19 mouse cellular contexts compared by ENCODE assay signal in genomic region chrX:51592751-51593150, GRCm38 (mm10).
A peak's percentile ranks its signal among the peaks of the same experiment; 100 is the strongest.
DNase-seq lines count a peak whose midpoint lies in the region; ATAC-seq and TF ChIP-seq lines count a peak whose summit lies in the region.
"Had no signal": no experiment of that assay in that cellular context is flagged by ENCODE, and none has a peak within 500 bp of the region (broad histone marks: within the 10 kb centered on the region; RNA-seq: fewer than 3 reads in every experiment).

No protein-coding gene starts in this region.

- H3K27me3 ChIP-seq in forebrain, postnatal 0 days (ENCODE audit: insufficient read depth, low read length) = no peaks in the 10 kb centered on the region
- H3K27me3 ChIP-seq: CH12.LX; hindbrain, embryonic 12.5 days; intestine, embryonic 15.5 days; liver, embryonic 13.5 days had no signal

- H3K27ac ChIP-seq in forebrain, postnatal 0 days (ENCODE audit: low read depth, low read length) = no peak overlapping the region
- H3K27ac ChIP-seq: embryonic facial prominence, embryonic 10.5 days; hindbrain, embryonic 12.5 days; intestine, embryonic 15.5 days; liver, embryonic 13.5 days had no signal

- intact Hi-C loops in left cerebral cortex, postnatal 10 days (cut with DNase I) = no loop called here
- intact Hi-C loops in left cerebral cortex, postnatal 25 days (cut with DNase I) = loop anchor here (2.0 kb wide), 1 partner anchor 58 kb away; no protein-coding TSS in a partner anchor
- intact Hi-C loops in heart, postnatal 14 days (cut with DNase I) = no loop called here

- peak; percentile 76 for ATAC-seq in cerebellum, adult (ENCODE audit: insufficient number of reproducible peaks, low FRiP score, low TSS enrichment)
- ATAC-seq in forebrain, postnatal 0 days = no peak; the same call in 1 of the 2 replicates
- ATAC-seq: intestine, embryonic 15.5 days; midbrain, embryonic 16.5 days had no signal

- no peak overlapping the region for H3K9ac ChIP-seq in forebrain, postnatal 0 days
- H3K9ac ChIP-seq: hindbrain, embryonic 12.5 days; intestine, embryonic 15.5 days; liver, embryonic 13.5 days had no signal

- 86% methylated on average over 1 of the region's 1 CpGs for WGBS in forebrain, postnatal 0 days

- H3K4me3 ChIP-seq in forebrain, postnatal 0 days (ENCODE audit: low read depth, low read length) = no peak overlapping the region
- H3K4me3 ChIP-seq: embryonic facial prominence, embryonic 10.5 days; erythroblast, embryonic 14.5 days; hindbrain, embryonic 12.5 days; intestine, embryonic 15.5 days; liver, embryonic 13.5 days had no signal

- no peaks in the 10 kb centered on the region for H3K9me3 ChIP-seq in forebrain, postnatal 0 days (ENCODE audit: low read length)
- H3K9me3 ChIP-seq: embryonic facial prominence, embryonic 10.5 days; hindbrain, embryonic 12.5 days; intestine, embryonic 15.5 days; liver, embryonic 13.5 days had no signal

- no peak for TF ChIP-seq CTCF in forebrain, postnatal 0 days (IDR thresholded peaks at IDR 0.05; ENCODE audit: low read depth)

- H3K4me1 ChIP-seq in forebrain, postnatal 0 days (ENCODE audit: insufficient read depth) = no peaks in the 10 kb centered on the region
- H3K4me1 ChIP-seq: embryonic facial prominence, embryonic 10.5 days; hindbrain, embryonic 12.5 days; intestine, embryonic 15.5 days; liver, embryonic 13.5 days had no signal

- H3K36me3 ChIP-seq in forebrain, postnatal 0 days (ENCODE audit: insufficient read depth) = no peaks in the 10 kb centered on the region
- H3K36me3 ChIP-seq: embryonic facial prominence, embryonic 10.5 days; hindbrain, embryonic 12.5 days; intestine, embryonic 15.5 days; liver, embryonic 13.5 days had no signal

- no peak overlapping the region for H3K4me2 ChIP-seq in forebrain, postnatal 0 days (ENCODE audit: low read depth)
- H3K4me2 ChIP-seq: hindbrain, embryonic 12.5 days; intestine, embryonic 15.5 days; liver, embryonic 13.5 days had no signal

- DNase-seq in cerebellum, adult 11 months = no peak
- DNase-seq in left cerebral cortex, adult 9 months (ENCODE audit: low spot score in 2 of 2) = peak; percentile 37 to 41
- no peak for DNase-seq in left cerebral cortex, postnatal 10 days (ENCODE audit: extremely low spot score in 1 of 2, low spot score in 2 of 2)
- peak; percentile 7 to 77 for DNase-seq in left cerebral cortex, postnatal 25 days (ENCODE audit: low spot score in 2 of 2)
- no peak for DNase-seq in heart, postnatal 14 days
- DNase-seq in gastrocnemius, postnatal 25 days = no peak
- DNase-seq in forebrain, postnatal 0 days = no peak
- DNase-seq: adrenal gland, postnatal 25 days; heart, adult 11 months; kidney, postnatal 25 days; liver, embryonic 13.5 days; thymus, postnatal 25 days had no signal

Comparison
In these comparisons a context has a peak if more than half of its experiments do, and no peak if none do; other contexts are left out.
1. DNase-seq: peak in left cerebral cortex, adult 9 months (2 of 2) and left cerebral cortex, postnatal 25 days (2 of 2); none in cerebellum, adult 11 months (single experiment), left cerebral cortex, postnatal 10 days (0 of 2), heart, postnatal 14 days (0 of 2), gastrocnemius, postnatal 25 days (single experiment) and forebrain, postnatal 0 days (single experiment).